Mouse (Mus musculus) olfactory bulb, adult 2 months (tissue): ENCODE measurements around the gene Nod1.

Source experiments
- CTCF ChIP-seq: fragments of 200-500 bp; IDR thresholded peaks from 2 replicates; pipeline ENCODE4 v1.5.1; 2012; ENCODE audit warnings: low read depth, mild to moderate bottlenecking, low read length, moderate library complexity; ENCODE audit not compliant: insufficient read depth
- POLR2A ChIP-seq: fragments of 200-500 bp; IDR thresholded peaks from 2 replicates; pipeline ENCODE4 v1.6.1; 2012; ENCODE audit warnings: mild to moderate bottlenecking, low read depth, low read length, moderate library complexity; ENCODE audit not compliant: insufficient read depth

- TF ChIP-seq CTCF (no peak), POLR2A (no peak)
These were observed 72.2 kb downstream of the Nod1 start for GRCm38 (mm10) chr6:54900256-54900655.
